Mouse (Mus musculus): ENCODE data around the gene Hectd1. TPM values are rescaled to one million over a fixed set of nuclear protein-coding genes. Genes with fewer than 3 reads are reported as not detected.

The Hectd1 gene
- 10 to 100 TPM; 80.1 to 89.3 TPM for total RNA-seq (2021)
- long read RNA-seq, experiment 1, partial matches to known transcripts, result 38 of 44 reads
- long read RNA-seq, experiment 1, other reads (novel, unspliced or antisense), result 6 of 44 reads
- long read RNA-seq, experiment 2, partial matches to known transcripts, result 6 of 9 reads
- long read RNA-seq, experiment 2, other reads (novel, unspliced or antisense), result 3 of 9 reads

DNA sequence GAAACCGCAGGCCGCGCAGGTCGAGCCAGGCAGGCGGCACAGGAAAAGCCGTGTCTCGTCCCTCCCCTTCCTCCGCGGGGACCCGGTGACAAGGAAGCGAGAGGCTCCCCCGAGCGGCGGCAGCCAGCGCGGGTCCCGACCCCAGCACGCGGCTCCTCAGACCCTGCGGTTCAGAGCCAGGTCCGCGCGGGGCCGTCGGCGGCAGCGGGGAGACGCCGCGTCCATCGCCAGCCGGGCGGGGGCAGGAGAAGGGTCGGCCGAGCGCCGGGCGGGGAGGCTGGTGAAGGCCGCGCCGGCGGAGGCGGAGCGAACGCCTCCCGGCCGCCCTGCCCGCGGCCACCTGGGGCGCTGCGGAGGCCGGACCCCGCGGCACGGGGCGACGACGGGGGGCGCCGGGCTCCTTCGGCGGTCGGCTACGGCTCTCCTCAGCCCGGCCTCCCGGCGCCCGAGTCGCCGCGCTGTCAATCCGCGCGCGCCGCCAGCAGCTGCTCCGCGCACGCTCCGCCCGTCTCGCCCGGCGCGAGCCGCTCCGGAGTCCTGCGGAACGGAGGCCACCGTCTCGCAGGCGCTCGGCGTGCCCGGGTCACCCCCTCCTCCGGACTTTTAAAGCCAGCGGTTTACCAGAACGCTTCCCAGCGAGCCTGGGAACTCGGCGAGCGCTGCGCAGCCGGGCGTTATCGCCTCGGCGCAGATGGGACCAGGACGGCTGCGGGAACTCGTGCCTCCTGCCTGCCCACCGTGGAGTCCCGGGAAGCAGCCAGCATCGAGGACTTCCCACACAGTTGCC lies at the start of gene Hectd1:
Gene Hectd1, minus strand, starts transcription at position 247 of the 787 bp plus-strand sequence.
- DNase-seq, result peak; percentile 89

DNA sequence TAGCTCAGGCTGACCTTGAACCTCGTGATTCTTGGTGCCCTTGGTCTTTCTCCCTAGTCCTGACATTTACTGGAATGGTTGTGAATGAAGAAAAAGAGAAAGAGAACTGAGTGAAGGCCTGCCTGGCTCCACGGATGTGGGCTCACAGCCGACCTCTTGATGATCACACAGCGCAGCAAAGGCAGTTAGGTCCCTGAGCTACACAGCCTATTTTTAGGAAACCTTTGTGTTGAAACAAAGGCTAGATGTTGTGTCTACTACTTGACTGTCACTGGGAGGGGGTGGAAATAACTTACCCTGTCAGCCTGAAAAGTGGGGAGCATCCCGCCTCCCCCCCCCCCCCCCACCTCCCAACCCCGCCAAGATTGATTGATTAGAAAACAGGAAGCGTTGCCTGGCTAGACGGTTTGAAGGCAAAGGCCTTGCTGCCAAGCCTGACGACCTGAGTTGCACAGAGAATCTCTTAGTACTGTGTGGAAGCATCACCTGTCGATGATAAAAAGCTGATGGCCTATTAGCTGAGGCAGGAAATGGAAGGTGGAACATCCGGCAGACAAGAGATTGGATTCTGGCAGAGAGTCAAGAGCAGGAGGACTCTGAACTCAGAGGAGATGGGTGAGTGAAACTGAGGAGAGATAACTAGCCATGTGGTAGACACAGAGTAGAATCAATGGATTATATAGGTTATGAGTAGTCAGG lies 42.3 kb upstream of the Hectd1 start:
- DNase-seq, result no peak

DNA sequence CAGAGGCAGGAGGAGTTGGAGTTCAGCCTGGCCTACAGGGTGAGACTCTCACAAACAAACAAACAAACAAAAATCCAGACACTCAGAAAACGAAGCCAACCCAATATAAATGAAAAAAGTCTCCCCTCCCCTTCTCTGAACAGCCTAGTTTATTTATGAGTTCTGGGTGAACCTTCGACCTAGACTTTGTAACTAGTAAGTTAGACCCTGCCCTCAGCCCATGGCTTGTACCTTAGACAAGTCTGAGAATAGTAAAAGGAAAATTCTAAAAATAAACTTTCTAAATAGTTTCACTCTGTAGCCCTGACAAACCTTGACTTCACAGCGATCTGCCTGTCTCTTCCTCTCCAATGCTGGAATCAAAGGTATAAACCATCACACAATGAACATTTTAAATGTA lies 40.2 kb upstream of the Hectd1 start:
- DNase-seq, result no peak

DNA sequence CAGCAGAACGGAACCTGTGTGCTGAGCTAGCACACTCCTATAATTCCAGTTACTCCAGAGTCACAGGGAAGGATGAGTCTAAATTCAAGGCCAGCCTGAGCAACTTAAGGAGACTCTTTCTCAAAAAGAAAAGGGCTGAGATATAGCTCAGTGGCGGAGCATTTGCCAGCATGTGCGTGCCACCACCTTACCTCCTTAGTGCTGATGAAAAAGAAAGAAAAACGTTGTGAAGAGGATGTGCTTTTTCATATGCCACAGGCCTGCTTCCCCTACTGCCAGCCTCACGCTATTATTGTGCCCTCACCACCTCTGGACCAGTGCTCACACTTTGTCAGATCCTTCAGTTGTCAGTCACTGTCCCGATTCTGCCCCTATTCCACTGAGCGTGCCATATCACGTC lies 37.7 kb upstream of the Hectd1 start:
- no peak for DNase-seq

DNA sequence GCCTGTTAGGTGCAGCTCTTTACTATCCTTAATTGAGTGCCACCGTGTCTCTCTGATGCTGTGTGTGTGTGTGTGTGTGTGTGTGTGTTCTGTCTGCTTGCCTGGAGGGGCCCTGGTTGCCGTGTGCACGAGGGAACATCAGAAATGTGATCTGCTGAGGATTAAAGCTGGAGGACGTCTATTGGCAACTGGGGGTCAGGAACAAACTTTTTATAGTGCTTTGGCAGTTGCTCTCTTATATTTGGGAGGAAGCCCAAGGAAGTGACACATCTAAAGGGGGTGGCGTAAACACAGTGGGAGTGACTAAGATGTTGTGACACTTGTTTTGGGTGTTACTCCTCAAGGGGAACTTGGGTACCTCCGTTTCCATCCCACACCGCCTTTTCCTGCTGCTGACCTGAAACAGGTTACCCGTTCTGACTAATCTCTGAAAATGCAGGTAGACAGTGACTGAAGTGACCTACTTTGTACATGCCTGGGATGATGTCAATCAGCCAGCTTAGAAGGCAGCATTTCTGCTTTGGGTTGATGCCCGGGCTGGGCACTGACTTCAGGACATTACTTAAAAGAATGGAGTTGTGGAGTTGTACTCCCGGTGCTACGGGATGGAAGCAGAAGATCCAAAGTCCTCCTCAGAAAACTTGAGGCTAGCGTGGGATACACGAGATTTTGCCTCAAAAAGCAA lies 37.0 kb upstream of the Hectd1 start:
- DNase-seq, result peak; percentile 41

DNA sequence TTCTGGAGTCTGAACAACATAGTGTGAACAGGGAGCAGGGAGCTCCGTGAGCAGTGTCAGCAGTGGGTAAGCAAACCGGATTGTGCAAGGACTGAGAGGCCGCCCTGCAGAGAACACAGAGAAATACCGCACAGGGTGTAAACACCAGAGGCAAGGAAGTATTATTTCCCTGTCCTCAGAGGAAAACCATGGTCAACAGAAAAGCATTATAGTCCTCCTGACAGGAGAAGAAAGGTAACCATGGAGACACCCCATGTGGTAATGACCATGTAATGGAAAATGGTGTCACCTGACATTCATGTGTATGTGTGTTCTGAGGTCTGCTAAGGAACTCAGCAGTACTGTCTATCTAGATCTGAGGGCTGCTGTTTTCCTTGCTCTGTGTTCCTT lies 36.4 kb upstream of the Hectd1 start:
- peak; percentile 38 for DNase-seq

DNA sequence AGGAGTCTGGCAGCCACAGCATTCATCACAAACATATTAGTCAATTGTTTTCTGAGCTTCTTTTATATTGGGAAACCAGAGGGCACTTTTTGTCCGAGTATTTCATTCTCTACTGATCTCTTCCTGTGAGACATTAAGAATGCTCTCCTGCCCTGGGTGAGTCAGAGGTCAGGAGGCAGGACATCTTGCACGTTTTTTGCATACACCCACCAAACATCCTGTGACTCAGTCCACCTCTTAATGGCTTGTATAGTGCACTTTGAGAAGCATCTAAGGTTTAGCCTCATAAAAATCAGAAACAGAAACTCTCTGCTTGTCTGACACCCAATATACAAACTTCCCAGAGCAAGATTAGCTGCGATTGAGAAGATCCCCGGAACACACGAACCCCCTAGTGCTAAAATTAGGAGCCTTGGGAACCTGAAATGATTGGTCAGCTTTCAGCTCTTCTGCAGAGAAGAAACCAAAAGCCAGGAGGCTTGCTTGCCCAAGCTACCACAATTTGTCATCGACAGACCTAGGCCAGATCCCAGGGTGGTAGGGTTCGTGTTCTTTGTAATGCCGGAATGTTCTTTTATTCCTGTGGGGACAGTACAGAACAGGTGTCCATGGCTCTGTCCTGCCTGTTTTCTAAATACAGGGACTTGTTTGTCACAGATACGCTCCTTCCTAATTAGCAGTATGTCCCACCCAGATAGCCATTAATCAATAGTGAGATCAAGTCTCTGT lies 35.9 kb upstream of the Hectd1 start:
- peak; percentile 32 for DNase-seq

DNA sequence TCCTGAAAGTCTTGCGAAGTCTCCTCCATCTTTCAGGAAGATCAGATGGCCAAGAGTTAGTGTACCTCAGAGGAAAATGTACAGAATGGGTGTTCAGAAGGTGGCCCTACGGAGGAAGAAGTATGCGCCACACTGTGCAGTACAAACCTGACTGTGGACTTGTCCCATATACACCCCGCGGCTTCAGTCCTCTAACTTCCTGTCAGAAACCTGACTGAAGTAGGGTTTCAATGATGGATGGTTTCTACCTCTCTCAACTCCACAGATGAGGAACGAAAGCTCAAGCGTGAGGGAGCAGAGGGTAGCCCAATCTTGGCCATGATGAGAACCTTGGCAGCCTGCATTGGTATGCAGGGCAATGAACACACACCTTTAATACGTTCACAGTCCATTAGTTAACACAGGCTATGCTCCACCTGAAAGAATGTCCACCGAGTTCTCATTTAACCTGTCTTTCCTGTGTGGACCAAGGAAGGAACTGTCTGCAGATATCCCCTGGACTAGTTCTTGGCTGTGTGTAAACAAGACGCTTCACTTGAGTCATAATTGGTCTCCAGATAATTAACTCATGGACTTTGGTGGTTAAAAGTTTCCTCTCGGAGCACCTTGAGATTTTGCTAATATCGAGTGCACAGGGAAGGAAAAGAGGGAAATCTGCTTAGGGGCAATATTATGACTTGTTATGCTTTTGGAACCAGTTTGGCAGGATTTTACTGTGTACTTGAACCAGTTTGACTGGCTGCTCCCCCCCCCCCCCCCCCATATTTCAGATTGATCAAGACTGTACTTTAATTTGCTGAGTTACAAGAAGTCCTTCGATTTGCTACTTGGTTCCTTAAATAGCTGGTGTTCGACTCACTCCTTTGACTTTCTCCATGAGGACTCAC lies 34.0 kb upstream of the Hectd1 start:
- no peak for DNase-seq

DNA sequence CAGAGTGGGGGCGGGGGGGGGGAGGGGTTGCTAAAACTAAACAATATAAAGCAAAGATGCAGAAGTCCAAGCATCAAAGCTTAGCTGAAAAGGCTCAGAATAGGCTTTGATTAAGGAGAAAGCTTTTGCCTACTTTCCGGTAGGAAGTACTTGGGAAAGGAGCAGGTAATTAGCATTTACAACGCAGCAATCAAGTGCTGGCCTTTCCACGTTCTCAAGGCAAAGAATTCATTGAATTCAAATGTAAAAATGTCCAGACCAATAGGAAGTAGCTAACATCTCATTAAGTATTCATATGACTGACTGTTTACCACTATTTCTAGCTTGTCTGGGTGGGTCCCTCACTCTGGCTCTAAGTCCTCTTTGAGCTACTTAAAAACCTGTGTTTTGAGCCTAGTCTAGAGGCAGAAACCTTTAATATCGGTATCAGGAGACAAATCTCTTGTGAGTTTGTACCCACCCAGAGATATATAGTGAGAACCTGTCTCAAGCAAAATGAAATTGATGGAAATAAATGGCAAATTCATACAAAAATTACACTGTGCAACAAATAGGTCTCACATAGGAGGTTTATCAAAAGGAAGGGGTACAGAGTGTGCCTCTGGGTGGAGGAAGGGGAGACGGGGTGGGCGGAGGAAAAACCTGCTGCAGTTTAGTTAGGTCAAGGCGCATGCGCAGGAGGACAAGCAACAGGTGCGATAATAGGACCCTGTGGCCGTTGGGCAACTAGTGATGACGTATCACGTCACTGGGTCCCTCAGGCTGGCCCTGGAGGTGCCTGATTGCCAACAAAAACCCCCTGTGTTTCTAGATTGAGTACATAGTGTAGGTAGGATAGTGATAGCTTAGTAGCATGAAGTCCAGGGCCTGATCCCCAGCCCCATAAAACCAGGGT lies 29.0 kb upstream of the Hectd1 start:
- no peak for DNase-seq

DNA sequence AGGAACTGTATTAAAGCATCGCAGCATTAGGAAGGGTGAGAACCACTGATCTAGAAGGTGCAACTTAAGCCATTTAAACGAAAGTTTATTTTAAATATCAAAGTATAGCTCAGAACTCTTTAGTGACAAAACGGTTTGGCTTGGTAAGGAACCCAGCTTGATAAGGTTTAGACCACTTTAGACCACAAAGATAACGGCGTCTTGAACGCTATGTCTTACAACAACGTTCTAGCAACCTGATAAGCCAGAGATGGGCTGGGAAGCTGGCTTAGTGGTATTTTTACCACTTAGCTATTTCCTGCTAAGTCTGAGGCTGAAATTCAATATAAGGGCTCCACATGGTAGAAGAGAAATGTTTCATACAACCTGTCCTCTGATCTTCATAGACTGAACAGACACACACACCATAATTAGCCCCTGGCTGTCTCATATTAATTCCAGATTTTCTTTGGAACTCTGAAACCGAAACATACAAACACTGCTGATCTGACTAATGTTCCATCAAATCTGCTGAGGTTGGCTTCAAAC lies 27.5 kb upstream of the Hectd1 start:
- no peak for DNase-seq

DNA sequence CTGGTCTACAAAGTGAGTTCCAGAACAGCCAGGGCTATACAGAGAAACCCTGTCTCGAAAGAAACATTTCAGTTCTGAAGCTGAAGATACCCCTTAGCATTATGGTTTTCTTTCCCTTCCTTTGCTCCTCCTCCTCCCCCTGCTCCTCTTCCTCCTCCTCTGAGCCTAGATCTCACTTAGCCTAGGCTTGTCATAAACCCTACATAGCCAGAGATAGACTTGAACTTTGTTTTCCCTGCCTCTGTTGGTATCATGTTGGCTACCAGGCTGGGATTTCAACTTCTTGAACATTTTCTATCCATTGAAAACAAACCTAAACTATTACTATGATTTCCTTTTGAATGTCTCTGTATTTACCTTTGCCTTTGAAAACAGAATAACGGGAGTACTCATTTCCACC lies 26.5 kb upstream of the Hectd1 start:
- DNase-seq, result no peak

DNA sequence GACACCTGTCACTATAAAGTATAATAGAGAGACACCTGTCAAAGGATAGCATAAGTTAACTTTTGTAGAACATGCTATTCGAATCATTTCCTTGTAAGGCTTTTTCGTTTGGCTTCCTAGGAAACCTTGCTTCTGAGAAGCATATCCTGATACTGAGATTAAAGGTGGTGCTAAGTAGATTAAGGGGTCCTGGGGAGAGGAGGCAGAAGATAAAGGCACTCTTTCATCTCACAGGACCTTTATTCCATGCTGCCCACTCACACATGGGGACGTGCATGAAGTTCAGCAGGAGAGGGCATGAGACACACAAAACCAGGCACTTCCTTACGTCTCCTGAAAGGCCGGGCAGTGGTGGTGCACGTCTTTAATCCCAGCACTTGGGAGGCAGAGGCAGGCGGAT lies 26.1 kb upstream of the Hectd1 start:
- DNase-seq, result no peak

DNA sequence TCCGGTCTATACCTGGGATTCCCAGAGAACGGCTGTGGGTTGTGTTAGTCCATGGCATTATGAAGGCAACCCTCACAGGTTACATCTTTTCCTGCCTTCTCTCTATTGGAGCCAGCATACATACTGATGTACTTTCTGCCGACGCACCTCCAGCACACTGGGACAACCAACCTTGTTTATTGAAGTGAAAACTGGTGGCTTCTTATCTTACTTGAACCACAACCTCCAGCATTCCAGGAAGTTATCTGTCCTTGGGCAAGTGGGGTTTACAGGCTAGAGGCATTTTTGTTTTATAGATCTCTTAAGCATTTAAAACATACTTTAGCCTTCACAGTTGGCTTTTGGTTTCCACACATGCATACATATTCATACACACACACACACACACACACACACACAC lies 22.3 kb upstream of the Hectd1 start:
- DNase-seq, result no peak

DNA sequence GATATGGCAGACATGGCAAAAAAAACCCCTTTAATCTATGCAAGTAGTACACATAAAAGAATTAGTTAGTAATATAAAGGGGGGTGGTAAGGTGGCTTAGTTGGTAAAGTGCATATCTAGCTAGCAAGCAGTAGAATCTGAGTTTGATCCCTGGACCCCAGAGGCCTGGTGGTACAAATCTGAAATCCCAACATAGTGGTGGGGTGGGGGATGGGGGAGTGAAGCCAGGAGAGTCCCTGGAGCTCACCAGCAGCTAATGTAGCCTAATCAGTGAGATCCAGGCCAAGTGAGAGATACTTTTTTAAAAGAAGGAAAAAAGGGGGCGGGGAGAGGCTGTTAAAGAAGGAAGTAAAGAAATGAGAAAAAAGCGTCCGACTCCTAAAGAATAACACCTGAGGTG lies 21.8 kb upstream of the Hectd1 start:
- no peak for DNase-seq

DNA sequence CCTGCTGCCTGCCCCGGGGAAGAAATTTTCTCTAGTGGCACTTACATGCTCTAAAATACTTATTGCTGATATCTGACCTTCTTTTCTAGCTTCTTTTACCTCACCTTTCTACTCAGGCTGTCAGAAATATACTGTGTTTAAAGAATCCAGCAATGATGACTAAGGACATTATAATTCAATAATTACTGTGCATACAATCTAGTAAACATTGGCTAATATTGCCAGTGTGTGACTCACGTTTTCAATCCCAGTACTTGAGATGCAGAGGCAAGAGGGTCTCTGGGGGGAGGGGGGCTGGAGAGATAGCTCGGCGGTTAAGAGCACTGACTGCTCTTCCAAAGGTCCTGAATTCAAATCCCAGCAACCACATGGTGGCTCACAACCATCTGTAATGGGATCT lies 21.0 kb upstream of the Hectd1 start:
- DNase-seq, result no peak

DNA sequence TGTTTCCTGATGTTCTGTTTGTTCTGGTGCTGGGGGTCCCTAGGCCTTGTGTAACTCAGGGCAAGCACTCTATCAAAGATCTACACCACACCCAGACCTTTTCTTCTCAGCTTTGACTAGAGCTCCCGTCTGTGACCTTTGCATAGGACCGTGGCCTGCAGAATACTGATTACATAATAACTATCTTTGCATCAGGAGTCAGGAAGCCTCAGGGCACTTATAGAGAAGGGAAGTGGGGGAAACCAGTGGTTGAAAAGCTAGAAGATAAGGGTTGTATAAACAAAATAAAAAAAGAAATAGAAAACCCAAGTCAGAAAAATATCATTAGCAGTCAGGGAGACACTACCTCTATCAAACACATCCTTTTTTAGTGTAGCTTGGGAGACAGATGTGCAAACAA lies 20.6 kb upstream of the Hectd1 start:
- no peak for DNase-seq

DNA sequence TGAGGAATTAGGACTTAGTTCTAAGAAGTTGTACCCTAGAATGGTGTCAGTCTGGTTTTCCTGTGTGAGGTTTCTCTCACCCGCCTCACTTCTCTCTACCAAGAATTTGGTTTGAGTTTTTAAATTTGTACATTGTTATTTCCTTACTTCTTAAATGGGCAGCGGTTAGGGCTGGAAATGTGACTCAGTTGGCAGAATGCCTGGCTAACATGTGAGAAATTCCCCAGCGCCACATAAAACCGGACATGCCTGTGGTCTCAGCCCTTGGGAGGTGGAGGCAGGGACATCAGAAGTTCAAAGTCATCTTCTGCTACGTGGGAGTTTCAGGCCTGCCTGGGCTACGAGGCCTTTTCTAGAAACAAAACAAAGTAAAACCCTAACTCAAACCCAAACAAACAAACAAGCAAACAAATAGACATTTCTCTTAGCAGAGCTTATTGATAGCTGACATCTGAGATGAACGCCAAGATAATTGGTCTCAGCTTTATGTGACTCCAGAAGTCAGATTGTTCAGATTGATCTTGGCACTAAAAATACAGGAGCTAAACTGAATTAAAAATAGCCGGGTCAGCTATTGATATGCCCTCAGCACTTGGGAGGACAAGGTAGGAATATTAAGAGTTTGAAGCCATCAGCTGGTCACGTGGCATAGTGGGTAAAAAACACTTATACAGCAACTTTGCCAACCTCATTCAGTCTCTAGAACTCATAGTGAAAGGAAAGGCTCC lies 18.8 kb upstream of the Hectd1 start:
- DNase-seq, result peak; percentile 68

DNA sequence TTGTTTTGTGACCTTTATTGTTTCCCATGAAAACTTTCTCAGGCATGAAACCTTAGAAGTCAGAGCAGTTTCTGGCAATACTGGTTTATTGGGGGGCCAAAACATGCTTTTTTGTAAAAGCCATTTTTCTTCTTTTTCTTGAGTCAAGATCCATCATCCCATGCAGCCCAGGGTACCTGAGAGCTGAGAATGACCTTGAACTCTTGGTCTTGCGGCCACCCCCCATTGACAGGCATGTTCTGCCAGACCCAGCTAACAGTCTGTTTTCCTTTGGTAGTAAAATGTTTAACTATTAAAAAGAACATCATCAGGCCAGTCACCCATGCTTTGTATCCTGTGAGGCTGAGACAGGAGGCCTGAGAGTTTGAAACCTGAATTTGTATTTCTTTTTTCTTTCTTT lies 15.9 kb upstream of the Hectd1 start:
- DNase-seq, result no peak

DNA sequence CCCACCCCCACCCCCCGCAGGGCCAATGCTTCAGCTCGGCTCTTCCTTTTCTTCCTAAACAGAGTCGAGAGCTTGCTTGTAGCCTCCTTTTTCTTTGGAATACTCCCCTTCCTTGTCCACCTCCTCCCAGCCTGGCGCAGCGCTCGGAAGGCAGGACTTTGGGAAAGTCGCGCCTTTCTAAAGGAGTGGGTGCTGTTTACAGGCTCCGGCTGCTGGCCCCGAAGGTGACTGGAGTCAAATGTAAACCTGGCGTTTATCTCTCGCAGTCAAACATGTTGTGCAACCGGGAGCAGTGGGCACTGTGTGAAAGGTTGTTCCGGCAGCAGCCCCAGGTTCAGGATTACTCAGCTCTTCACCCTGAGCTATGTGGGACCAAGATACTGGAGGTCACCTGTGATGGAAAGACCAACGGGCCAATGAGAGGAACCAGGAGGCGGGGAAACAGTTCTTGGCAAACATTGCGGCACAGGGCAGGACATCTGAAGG lies 15.5 kb upstream of the Hectd1 start:
- peak; percentile 97 for DNase-seq

Measured in adrenal gland, postnatal 10 days (tissue).